Mouse (Mus musculus) gastrocnemius, postnatal 10 days (tissue): ENCODE results near the gene Prdx2. TPM values are rescaled to one million over a fixed set of nuclear protein-coding genes. Genes with fewer than 3 reads are reported as not detected.

Experiments used
- DNase-seq: peaks from one replicate; pipeline ENCODE4 v3.0.0; 2021; ENCODE audit warnings: mixed read lengths
- total RNA-seq, 2 experiments: library from RNA; stranded (reverse); gene quantifications; 2 replicates each; pipeline ENCODE4 v1.2.3; 2021

Prdx2 gene
- total RNA-seq, 2 experiments from 2014 or later, result 260 to 267 TPM

- no peak for DNase-seq
These were observed 22.7 kb upstream of the Prdx2 start, which contains the start of gene Rtbdn for GRCm38 (mm10) chr8:84946528-84947240. Gene Rtbdn, plus strand, starts transcription at chr8:84946991.

GRCm38 (mm10) chr8:84947241-84947545 is 22.2 kb upstream of the Prdx2 start:
- DNase-seq, result peak; percentile 31

- DNase-seq, result no peak
These were observed 19.6 kb upstream of the Prdx2 start for GRCm38 (mm10) chr8:84949753-84950152.

- peak; percentile 29 for DNase-seq
These were observed 16.7 kb upstream of the Prdx2 start for GRCm38 (mm10) chr8:84952612-84953255.

- DNase-seq, result peak; percentile 62
These were observed 12.6 kb upstream of the Prdx2 start for GRCm38 (mm10) chr8:84956768-84957167.

- no peak for DNase-seq
These were observed 9.6 kb upstream of the Prdx2 start for GRCm38 (mm10) chr8:84959811-84960210.

- no peak for DNase-seq
These were observed 5.4 kb upstream of the Prdx2 start for GRCm38 (mm10) chr8:84963952-84964351.

- DNase-seq, result peak; percentile 83
These were observed 3.6 kb upstream of the Prdx2 start for GRCm38 (mm10) chr8:84965731-84966291.

GRCm38 (mm10) chr8:84966603-84967002 is 2.8 kb upstream of the Prdx2 start:
- no peak for DNase-seq

- no peak for DNase-seq
These were observed 1.7 kb upstream of the Prdx2 start for GRCm38 (mm10) chr8:84967532-84968304.

GRCm38 (mm10) chr8:84968650-84969049 is 737 bp upstream of the Prdx2 start:
- DNase-seq, result no peak

- DNase-seq, result no peak
These were observed 876 bp downstream of the Prdx2 start for GRCm38 (mm10) chr8:84970135-84970790.

GRCm38 (mm10) chr8:84970913-84971312 is 1.5 kb downstream of the Prdx2 start:
- no peak for DNase-seq

- no peak for DNase-seq
These were observed 3.7 kb downstream of the Prdx2 start for GRCm38 (mm10) chr8:84973079-84973478.

GRCm38 (mm10) chr8:84973803-84974542 is 4.6 kb downstream of the Prdx2 start:
- no peak for DNase-seq

- no peak for DNase-seq
These were observed 5.3 kb downstream of the Prdx2 start for GRCm38 (mm10) chr8:84974543-84975142.

GRCm38 (mm10) chr8:84975434-84975833 is 6.0 kb downstream of the Prdx2 start:
- DNase-seq, result peak; percentile 62

GRCm38 (mm10) chr8:84976031-84976762 is 6.8 kb downstream of the Prdx2 start:
- DNase-seq, result peak; percentile 92

- peak; percentile 29 for DNase-seq
These were observed 7.5 kb downstream of the Prdx2 start for GRCm38 (mm10) chr8:84976763-84977434.
